Mouse (Mus musculus) heart, adult 9 months (tissue): ENCODE results near the gene Tmem269.

ENCODE experiments used
- DNase-seq, 2 experiments: peaks; one replicate each; pipeline ENCODE4 v3.0.0; 2022; ENCODE audit warnings: low spot score in 2 of 2

The Tmem269 gene

DNA sequence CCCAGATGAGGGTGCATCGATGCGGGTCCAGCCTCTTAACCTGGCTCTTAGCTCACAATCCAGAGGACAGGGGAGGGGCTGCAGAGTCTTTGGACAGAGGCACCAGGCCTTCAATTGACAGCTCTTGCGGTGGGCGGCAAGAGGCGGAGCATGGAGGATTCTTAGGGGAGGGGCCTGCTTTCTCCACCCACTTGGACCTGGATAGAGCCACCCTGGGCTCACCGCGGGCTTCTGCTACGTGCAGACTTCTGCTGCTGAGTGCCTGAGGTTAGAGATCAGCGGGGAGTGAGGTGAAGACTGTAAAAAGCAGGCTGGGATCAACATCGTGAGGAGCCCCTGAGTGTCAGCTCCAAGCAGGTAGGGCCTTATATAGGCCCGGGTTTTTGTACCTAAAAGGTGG lies at the start of gene Tmem269:
Tmem269 (minus strand) TSS at position 49 of the 400 bp plus-strand sequence.
- no peak for DNase-seq

GRCm38 (mm10) chr4:119266606-119267005 lies 48.6 kb upstream of the Tmem269 start:
- no peak for DNase-seq

DNA sequence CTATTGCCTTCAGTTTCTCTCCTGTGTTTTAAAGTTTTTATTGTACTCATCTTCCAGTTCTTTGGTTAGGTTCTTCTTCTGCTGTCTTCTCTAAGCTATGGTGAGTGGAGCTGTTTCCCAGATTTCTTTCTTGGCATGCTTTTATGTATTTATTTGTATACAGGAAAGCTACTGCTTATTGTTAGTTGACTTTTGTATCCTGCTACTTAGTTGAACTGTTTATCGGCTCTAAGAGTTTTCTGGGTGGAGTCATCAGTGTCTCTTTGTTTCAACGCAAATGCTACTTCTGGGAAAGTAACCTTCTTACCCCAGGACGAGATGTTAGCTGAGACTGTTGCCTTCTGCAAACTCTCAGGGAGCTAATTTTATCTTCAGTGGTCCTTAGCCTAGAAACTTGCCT lies 45.4 kb upstream of the Tmem269 start:
- peak in 1 of 2 experiments; percentile 42 for DNase-seq

- DNase-seq = no peak
Measured at GRCm38 (mm10) chr4:119262483-119262882, 44.5 kb upstream of the Tmem269 start.

DNA sequence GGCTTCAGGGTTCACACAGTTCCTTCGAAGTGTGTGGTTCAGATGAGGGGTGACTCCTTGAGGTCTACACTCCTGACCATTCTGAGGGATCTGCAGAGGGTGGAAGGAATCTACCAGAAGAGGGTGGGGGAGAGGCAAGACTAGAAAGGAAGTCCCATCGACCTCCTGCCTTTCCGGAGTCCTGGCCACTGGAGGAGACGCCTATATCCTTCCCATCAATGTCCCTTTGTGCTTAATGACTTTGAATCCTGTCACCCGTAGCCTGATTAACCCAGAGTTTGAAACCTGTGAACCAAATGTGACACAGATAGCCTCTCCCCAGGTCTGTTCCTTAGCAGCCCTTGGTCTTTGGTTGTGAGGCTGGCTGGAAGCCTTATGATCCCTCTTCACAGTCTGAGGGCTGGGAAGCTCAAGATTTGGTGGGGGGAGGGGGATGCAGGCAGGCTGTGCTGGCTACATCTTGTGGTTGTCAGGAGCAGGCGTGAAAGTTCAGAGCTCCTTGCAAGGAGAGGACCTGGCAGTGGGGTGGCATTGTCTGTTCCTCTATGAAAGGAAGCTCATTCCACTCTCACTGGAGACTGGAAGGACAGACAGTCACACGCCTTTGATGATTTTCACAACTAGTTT lies 43.2 kb upstream of the Tmem269 start:
- DNase-seq = peak; percentile 40 to 74

GRCm38 (mm10) chr4:119259344-119260254 lies 41.6 kb upstream of the Tmem269 start:
- no peak for DNase-seq

DNA sequence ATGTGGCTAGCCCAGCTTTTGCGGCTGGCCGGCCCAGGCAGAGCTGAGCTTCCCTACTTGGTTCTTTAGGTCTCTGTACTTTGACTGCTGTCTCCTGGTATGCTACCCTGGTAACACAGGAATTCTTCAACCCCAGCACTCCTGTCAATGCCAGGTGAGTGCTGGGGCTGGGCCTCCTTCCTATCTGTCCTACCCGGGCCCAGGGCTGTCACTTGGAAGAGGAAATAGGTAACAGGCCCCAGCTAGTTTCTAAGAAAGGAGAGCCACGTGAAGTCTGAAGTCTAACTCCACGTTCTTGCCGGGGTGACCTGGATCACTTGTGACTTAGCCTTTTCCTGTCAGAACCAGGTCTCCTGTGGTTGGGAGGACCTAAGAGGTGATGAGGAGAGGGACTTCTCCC lies 39.1 kb upstream of the Tmem269 start:
- DNase-seq = no peak

GRCm38 (mm10) chr4:119255351-119255750 lies 37.3 kb upstream of the Tmem269 start, which contains the start of gene Cldn19:
TSS of gene Cldn19 (plus strand) at chr4:119255414.
- no peak for DNase-seq

DNA sequence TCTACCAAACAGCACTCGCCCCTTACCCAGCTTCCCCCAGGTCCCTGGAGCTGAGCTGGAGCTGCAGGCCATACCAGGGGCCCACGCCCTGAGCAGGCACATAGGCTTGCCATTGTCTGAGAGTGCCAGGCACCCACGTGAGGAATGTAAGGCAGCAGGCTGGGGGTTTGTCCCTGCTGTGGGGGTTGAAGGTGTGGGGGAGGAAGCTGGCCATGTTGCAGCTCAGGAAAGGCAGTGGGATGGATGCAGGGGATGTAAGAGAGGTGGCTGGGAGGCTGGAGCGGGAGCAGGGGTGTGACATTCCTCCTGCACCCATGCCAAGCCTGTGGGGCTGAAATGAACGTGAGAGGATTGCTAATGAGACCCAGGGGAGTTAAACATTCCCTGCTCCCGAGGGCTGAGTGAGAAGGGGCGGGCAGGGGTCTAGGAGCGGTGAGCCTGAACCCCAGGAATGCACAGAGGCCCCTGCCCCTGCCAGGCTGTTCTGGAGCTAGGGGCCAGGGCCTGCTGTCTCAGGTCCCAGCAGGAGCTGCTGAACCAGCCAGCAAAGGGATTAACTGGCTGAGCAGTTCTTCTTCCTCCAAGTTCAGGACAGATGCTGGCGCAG lies 36.1 kb upstream of the Tmem269 start:
- DNase-seq = no peak

DNA sequence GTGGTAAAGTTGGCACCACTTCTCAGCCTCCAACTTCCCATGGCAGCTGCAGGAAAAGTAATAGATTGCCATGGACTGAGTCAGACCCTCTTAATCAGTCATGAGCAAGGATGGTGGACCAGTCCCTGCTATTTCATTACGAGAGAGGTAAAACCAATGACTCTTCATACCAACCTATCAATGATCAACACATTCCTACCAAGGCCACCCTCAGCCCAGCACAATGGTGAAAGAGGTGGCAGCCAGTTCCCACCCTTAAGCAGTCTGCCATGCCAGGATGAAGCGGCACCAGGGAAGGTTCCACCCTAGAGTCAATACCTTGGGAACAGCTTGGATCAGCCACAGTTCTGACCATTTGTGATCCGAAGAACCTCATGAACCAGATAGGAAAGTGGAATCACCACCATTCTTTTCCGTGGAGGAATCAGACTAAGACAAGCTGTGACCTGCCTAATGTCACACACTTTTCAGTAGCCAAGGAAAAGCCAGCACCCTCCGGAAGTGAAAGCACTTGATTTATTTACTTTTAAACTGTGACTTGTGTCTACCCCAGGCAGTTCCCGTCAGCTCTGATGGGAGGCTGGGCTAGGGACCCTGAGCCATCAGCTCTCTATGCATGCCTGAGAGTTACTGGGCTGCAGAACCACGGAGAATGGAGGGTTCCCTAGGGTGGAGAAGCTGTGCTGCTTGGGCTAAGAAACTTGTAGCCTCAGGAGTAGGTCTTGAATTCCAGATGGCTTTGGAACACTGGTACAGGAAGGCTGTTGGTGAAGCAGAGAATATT lies 34.2 kb upstream of the Tmem269 start:
- no peak for DNase-seq

DNA sequence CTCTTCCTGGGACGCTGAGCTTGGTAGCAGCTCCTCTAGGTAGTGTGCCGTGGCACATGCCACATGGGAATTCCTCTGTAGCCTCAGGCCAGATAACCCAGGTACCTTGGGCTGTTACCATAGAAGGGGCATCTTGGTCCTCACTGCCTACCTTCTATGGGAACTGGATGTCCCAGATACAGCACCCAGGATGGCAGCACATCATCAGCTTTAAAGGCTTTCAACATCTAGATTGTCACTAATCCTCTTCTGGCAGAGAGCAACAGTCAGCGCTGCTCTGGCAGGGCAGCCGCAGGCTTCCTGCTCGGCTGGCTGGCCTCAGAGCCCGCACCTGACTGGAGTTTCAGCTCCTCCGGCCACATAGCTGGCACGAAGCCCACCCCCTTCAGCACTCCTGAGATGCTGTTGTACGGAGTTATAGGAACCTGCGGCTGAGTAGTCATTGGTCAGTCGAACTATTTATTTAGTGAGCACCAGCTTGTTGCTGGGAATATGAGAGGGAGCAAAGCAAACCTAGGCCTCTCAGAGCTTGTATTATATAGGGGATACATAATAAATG lies 30.5 kb upstream of the Tmem269 start:
- DNase-seq = no peak

GRCm38 (mm10) chr4:119247462-119248235 lies 29.6 kb upstream of the Tmem269 start:
- peak; percentile 74 to 78 for DNase-seq

DNA sequence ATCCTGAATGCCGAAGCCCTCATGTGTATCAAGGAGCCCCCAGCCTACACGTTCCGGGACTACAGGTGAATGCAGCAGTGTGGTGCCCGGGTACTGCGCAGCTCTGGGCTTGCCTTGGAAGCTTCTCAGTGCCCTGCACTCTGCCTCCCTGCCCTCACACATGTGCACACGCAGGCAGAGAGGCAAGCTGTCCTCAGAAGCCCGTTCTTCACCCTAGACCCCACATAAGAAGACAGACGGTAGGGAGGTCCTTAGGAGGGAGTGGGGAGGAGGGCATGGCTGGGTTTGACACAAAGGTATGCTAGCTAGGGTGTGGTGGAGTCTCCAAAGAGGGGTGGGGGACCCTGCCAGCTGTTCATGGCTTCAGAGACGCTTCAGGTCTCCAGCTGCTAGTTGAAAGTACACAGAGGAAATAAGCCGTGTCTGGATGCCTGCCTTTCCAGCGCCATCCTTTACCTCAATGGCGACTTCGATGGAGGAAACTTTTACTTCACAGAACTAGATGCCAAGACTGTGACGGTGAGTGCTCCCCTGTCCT lies 28.7 kb upstream of the Tmem269 start:
- DNase-seq = no peak

DNA sequence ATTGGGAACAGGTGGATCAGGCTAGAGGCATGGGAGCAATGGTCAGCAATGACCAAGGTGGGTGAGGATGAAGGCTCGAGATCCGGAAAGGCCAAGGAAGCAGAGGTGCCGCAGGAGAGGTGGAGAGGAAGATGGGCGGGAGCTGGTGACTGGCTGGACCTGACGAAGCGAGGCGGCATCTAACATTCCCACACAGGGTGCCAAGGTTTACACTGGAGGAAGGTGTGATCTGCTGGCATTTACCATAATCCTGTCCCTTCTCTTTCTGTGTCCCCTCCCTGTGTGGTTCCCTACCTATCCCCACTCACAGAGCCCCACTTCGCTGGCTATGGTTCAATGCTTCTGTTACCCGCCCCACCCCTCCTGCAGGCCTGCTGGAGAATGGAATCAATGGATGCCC lies 27.9 kb upstream of the Tmem269 start:
- DNase-seq = no peak

- peak in 1 of 2 experiments; percentile 34 for DNase-seq
Measured at GRCm38 (mm10) chr4:119245556-119245955, 27.5 kb upstream of the Tmem269 start.

GRCm38 (mm10) chr4:119244468-119245240 lies 26.6 kb upstream of the Tmem269 start:
- no peak for DNase-seq

- DNase-seq = no peak
Measured at GRCm38 (mm10) chr4:119242571-119242970, 24.6 kb upstream of the Tmem269 start.

DNA sequence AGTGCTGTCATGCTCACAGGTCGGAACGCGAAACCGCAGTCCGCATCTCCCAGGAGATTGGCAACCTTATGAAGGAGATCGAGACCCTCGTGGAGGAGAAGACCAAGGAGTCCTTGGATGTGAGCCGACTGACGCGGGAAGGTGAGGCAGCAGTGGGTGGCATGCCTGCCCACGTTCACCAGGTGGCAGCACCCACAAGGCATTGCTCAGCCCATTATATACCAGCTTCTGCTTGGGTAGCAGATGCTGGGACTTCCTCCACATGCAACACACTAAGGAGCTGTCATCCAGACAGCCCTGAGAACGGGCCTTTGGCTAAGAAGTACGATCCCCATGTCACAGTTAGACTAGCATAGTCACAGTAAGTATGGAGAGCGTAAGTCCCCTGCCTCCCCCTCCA lies 23.6 kb upstream of the Tmem269 start:
- DNase-seq = no peak

DNA sequence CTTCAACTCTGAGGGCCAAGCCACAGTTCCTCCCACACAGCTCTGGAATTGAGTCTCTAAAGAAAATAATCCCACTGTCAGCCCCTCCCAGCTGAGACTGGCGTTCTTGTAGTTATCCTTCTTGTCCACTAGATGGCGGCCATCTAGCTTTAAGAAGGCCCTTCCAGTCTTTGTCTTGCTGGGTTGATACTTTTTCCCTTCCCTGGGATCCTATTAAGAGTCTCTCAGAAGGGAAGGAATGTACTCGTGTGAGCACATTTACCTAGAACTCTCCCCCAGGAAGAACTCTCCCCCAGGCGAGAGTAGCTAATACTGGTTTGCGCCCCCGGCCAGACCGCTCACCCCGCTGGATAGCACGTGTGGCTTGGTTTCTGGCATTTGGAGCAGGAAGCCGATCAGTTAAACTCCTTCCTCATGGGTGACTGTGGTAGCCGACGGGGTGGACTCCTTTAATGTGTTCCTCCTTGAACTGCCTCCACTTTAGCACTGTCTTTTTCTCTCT lies 21.2 kb upstream of the Tmem269 start:
- DNase-seq = peak; percentile 67 to 70
